Mouse (Mus musculus): ENCODE measurements around the gene Got1.

DNA sequence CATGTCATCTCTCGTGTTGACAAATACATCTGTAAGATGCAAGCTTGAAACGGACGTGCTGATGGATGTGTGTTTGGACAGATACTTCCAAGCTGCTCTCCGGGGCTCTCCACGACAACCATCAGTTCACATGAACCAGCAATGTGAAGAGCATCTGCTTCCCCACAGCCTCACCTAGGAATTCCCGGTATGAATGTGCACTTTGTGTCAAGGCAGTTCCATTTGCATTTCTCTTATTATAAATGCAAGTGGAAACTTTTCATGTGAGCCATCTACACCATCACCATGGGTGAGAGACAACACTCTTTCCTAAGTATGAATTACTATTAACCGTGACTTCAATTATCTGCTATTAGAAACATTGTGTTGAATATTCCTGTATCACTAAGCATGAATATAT, 6.6 kb downstream of the Got1 start:
- TF ChIP-seq TAL1 (conservative IDR thresholded peaks at IDR 0.05; ENCODE audit: low read depth, low read length) = no peak
- no peak for TF ChIP-seq CTCF (IDR thresholded peaks at IDR 0.05; ENCODE audit: low read depth, low read length)
- TF ChIP-seq GATA1 (IDR thresholded peaks at IDR 0.05; ENCODE audit: borderline replicate concordance, low read length) = no peak
- TF ChIP-seq POLR2AphosphoS5 (IDR thresholded peaks at IDR 0.05; ENCODE audit: insufficient replicate concordance, low read depth, low read length) = no peak
- no peak for TF ChIP-seq GATA2 (IDR thresholded peaks at IDR 0.05; ENCODE audit: borderline replicate concordance, low read depth, low read length)
